Mouse (Mus musculus) stomach, postnatal 0 days (tissue): ENCODE results near the gene Ndufa4l2.

Experiments used
- CTCF ChIP-seq: IDR thresholded peaks from 2 replicates; pipeline ENCODE4 v1.5.1; 2016; ENCODE audit warnings: antibody characterized with exemption, low read depth, mild to moderate bottlenecking, moderate library complexity
- EP300 ChIP-seq: optimal IDR thresholded peaks from 2 replicates; pipeline ENCODE3; 2016; ENCODE audit warnings: antibody characterized with exemption

- TF ChIP-seq EP300 (no peak), CTCF (peak; percentile 20; the same call in 1 of the 2 replicates)
These were observed 33.6 kb upstream of the Ndufa4l2 start for GRCm38 (mm10) chr10:127480833-127481813.
